Mouse (Mus musculus): ENCODE data around the gene Hoxd8.

Gene Hoxd8

DNA sequence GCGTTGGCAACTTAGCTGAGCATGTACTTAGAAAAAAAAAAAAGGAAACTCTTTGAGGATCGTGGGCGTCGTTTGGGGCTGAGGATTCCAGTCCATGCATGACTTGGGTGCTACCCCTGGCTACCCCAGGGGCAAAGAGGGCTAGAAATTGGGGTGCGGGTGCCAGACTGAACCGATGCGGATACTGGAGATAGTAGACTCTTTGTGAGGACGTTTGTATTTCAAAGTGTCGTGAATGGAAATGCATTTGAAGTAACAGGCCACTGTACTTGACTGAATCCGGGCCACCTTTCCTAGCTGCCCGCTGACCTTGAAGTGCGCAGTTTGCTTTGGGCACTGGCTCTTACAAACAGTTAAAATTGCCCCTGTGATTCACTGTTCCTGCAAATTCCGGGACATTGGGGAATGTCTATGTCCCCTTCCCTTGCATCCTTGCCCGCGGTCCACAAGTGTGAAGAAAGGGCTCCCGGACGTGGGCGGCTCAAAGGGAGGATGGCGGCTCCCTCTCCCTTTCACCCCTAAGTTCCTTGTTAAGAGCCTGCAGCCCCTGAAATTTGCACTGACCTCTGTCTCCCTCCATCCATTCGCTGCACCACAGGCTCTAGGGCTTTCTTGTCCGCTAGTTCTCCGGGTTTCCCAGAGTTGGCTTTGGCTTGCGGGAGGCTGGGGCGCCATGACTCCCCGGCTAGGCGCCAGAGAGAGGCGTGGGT lies 17.3 kb upstream of the Hoxd8 start:
- no peak for DNase-seq

DNA sequence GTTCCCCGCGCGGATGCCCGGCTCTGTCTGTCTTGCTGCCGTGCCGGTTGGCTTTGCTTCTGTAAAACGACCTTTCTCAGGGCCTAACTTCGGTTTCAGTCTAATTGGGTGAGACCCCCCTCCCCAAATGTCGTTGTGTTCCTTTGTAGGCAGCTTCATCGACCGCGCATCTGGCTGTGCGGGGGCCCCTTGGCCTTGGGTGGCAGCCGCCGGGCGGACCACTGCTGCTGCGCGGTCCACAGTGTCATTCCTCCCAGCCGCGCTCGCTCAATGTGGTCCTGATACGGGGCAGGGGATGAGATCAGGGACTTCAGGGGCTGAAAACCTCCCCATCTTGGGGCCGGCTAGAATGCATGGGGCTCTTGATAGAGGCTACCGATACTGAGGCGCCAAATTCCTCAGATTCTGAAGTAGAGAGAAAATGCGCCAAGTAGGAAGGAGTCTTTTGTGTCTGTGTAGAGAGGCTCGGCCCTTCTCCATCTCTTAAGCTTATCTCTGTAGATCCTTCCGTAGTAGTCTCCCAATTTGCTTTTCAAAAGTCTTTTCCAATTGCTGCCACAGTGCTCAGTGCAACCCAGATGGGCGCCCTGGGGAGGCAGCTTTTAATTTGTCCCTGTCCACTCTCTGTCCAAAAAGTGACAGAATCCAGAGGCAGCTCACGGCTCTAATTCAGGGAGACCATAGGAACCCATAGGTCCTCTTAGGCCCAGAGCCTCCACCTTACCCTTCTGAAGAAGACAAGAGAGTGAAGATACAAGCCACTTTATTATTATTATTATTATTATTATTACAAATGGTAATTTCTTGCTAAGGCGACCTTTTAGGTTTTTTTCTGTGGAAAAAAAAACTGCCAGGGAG lies 16.5 kb upstream of the Hoxd8 start:
- no peak for DNase-seq

GRCm38 (mm10) chr2:74688795-74689573 lies 15.4 kb upstream of the Hoxd8 start:
- DNase-seq = no peak

DNA sequence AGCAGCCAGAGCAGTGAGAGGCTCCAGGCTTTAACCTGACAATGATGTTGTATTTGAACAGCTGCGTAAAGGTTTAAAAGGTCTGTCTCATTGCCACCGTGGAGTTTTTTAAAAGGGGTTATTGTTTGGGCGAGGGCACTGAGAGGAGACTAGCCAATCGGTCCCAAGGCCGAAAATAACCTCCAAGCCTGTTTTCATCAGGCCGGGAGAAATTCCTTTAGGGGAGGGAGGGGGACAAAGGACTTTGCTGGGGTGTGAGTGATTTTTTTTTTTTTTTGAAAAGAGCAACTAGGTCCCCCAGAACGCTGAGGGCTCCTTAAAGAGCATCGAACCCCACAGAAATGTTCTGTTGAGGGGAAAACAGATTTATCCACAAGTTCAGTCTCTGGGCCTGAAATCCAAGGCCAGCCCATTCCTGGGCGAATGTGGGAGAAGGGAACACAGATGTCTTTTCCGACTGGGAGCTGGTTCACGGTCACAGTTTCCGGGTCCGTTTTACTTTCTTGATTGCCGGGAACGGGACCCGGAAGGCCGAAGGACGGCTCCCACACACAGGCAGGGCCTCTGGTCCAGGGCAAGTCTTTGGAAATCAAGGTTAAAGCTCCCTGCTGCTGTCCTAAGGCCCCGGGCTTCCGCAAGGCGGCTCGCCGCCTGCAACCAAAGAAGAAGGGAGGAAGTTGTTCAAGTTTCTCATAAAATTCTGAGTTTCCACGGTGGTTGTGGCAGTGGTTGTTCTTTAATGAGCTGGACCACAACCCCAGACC lies 14.7 kb upstream of the Hoxd8 start:
- DNase-seq = no peak

- DNase-seq = no peak
These were observed 14.1 kb upstream of the Hoxd8 start for GRCm38 (mm10) chr2:74690338-74690716.

DNA sequence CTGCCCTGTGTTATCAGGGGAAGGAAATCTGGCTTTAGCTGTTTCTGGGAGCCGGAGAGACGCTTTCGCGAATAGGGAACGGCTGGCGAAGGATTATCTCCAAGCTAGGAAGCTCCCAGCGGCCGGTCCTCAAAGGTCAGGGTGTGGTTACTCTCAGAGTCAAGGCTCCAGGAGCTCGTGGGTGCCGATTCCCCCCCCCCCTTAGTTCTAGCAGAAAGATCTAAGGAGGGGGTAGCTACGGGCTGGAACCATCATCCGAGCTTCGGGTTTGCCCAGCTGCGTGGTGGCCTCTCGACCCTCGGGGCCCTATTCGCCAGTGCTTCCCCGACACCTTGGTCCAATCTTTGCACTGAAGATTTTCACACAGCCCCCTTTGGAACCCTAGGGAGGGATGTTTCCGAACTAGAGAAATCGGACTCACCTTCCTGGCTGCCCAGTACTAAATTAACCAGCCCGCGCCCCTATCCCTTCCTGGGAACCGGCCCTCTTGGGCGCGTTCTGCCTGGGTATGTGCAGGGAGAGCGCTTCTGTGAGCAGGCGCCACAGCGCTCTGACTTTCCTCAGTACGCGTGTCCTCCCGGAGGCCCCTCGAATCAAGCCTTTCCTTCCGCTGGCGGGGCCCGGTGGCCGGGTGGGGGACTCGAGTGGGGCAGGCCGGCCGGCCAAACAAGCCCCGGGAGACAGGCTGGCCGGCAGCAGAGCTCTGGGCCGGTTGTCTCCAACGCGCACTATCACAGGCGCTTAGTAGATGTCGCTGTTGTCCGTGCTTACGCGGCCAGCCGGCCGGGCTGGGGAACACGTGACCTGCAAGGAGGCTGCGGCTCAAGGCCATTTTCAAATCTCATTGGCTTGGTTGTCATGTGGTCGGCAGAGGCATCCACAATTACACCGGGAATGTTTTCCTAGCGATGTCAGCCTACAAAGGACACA lies 13.1 kb upstream of the Hoxd8 start, which contains the start of gene Hoxd10:
TSS of gene Hoxd10 (plus strand) at position 903 of the 930 bp plus-strand sequence.
- no peak for DNase-seq

DNA sequence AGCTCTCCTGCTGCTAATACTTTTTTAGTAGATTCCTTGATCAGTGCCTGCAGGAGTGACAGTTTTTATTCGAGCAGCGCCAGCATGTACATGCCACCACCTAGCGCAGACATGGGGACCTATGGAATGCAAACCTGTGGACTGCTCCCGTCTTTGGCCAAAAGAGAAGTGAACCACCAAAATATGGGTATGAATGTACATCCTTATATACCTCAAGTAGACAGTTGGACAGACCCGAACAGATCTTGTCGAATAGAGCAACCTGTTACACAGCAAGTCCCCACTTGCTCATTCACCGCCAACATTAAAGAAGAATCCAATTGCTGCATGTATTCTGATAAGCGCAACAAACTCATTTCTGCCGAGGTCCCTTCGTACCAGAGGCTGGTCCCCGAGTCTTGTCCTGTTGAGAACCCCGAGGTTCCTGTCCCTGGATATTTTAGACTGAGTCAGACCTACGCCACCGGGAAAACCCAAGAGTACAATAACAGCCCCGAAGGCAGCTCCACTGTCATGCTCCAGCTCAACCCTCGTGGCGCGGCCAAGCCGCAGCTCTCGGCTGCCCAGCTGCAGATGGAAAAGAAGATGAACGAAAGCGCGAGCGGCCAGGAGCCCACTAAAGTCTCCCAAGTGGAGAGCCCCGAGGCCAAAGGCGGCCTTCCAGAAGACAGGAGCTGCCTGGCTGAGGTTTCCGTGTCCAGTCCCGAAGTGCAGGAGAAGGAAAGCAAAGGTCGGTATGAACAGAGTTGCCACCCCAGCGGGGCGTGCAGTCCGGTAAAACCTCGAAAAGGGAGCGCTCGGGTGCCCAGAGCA lies 12.2 kb upstream of the Hoxd8 start:
- DNase-seq = no peak

GRCm38 (mm10) chr2:74692808-74693431 lies 11.5 kb upstream of the Hoxd8 start:
- DNase-seq = no peak

DNA sequence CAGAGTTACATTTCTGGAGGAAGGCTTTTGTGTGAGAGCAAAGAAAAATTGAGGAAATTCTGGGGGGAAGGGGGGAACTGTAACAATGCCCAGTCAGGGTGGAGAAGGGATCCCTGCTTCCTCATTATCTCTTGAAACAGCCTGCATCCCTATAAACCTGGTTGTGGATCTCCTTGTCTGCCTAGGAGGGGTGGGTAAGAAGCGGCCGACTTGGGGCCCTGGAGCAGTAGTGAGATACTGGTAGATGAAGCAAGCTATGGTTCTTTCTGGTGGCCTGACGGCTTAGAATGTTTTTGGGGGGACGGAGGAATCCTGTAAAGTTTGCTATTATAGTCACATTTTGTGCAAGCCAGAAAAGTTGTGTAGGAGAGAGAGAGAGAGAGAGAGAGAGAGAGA lies 11.0 kb upstream of the Hoxd8 start:
- DNase-seq = no peak

DNA sequence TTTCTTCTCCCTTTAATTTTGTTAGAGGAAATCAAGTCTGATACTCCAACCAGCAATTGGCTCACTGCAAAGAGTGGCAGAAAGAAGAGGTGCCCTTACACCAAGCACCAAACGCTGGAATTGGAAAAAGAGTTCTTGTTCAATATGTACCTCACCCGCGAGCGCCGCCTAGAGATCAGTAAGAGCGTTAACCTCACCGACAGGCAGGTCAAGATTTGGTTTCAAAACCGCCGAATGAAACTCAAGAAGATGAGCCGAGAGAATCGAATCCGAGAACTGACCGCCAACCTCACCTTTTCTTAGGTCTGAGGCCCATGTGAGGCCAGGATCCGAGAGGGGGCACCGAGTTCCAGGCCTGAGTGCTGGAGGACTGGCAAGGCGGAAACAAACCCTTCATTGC lies 10.3 kb upstream of the Hoxd8 start:
- DNase-seq = no peak

DNA sequence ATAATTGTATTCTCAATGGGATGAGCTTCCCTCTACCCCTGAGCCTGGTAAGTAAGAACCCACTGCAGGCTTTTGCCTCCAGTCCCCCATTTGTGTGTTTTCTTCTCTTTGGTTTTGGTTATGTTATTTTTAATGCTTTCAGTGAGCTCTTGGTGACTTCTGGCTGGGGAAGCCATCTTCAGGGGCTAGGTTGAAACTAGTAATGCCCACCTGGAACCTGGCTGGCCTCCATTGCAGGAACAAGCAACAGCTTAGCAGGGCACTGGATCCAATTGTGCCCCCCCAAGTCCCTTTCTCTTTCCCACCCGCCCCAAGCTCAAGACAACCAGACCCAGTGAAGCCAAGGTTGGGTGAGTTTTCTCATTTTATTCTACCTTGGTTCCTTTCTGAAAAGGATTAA lies 9.0 kb upstream of the Hoxd8 start:
- no peak for DNase-seq

- DNase-seq = no peak
These were observed 8.5 kb upstream of the Hoxd8 start for GRCm38 (mm10) chr2:74695813-74696430.

- DNase-seq = no peak
These were observed 7.7 kb upstream of the Hoxd8 start for GRCm38 (mm10) chr2:74696442-74697335.

DNA sequence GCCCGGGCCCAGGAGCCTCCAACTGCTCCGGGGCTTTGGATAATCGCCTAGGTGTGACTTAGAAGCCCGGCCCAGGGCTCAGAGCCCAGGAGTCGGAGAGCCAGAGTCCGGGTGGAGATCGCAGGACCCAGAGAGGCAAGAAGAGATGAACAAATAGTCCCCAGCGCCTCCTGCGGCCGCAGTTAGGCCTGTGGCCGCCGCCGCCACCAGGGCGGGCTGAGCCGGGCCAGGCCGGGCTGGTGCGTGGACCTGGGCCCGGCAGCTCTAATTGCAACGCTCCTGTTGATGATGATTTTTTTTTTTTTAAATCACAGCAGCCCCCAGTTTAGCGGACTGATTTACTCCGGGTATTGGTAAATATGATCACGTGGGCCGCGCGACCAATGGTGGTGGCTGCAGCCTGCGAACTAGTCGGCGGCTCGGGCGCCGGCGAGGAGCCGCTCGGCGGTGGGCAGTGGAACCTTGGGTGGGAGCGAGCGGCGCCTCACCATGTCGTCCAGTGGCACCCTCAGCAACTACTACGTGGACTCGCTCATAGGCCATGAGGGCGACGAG lies 6.8 kb upstream of the Hoxd8 start, which contains the start of gene Hoxd9:
TSS of gene Hoxd9 (plus strand) at position 161 of the 555 bp plus-strand sequence.
- DNase-seq = no peak

- no peak for DNase-seq
These were observed 6.0 kb upstream of the Hoxd8 start for GRCm38 (mm10) chr2:74698201-74699052.

- DNase-seq = no peak
These were observed 5.4 kb upstream of the Hoxd8 start for GRCm38 (mm10) chr2:74699053-74699430.
